Mouse (Mus musculus): ENCODE data around the gene Tomm40.

Gene Tomm40

GRCm38 (mm10) chr7:19704475-19704874, 10.8 kb downstream of the Tomm40 start:
- no peak for DNase-seq (ENCODE audit: low spot score)

- no peak for DNase-seq (ENCODE audit: low spot score)
Measured at GRCm38 (mm10) chr7:19702859-19703555, 12.2 kb downstream of the Tomm40 start.

- DNase-seq (ENCODE audit: low spot score): peak; percentile 81
Measured at GRCm38 (mm10) chr7:19701069-19701761, 14.0 kb downstream of the Tomm40 start.

GRCm38 (mm10) chr7:19700299-19701068, 14.8 kb downstream of the Tomm40 start:
- no peak for DNase-seq (ENCODE audit: low spot score)

GRCm38 (mm10) chr7:19699827-19700148, 15.4 kb downstream of the Tomm40 start:
- no peak for DNase-seq (ENCODE audit: low spot score)

GRCm38 (mm10) chr7:19698907-19699826, 16.1 kb downstream of the Tomm40 start, which contains the start of gene Apoe:
Apoe (minus strand) TSS chr7:19699188.
- DNase-seq (ENCODE audit: low spot score): peak; percentile 32

GRCm38 (mm10) chr7:19697949-19698906, 17.0 kb downstream of the Tomm40 start:
- DNase-seq (ENCODE audit: low spot score): no peak

GRCm38 (mm10) chr7:19696336-19696873, 18.8 kb downstream of the Tomm40 start:
- no peak for DNase-seq (ENCODE audit: low spot score)

- DNase-seq (ENCODE audit: low spot score): no peak
Measured at GRCm38 (mm10) chr7:19695881-19696280, 19.4 kb downstream of the Tomm40 start.

- DNase-seq (ENCODE audit: low spot score): no peak
Measured at GRCm38 (mm10) chr7:19695213-19695594, 20.0 kb downstream of the Tomm40 start.

GRCm38 (mm10) chr7:19694336-19695212, 20.7 kb downstream of the Tomm40 start:
- DNase-seq (ENCODE audit: low spot score): no peak

GRCm38 (mm10) chr7:19693421-19693820, 21.8 kb downstream of the Tomm40 start:
- DNase-seq (ENCODE audit: low spot score): peak; percentile 65

- peak; percentile 81 for DNase-seq (ENCODE audit: low spot score)
Measured at GRCm38 (mm10) chr7:19691873-19692865, 23.1 kb downstream of the Tomm40 start, which contains the start of gene Apoc1. Apoc1 (minus strand) TSS chr7:19692660.

- DNase-seq (ENCODE audit: low spot score): no peak
Measured at GRCm38 (mm10) chr7:19691434-19691833, 23.8 kb downstream of the Tomm40 start.

- DNase-seq (ENCODE audit: low spot score): no peak
Measured at GRCm38 (mm10) chr7:19690845-19691244, 24.4 kb downstream of the Tomm40 start.

- DNase-seq (ENCODE audit: low spot score): no peak
Measured at GRCm38 (mm10) chr7:19688611-19689010, 26.6 kb downstream of the Tomm40 start.

- DNase-seq (ENCODE audit: low spot score): no peak
Measured at GRCm38 (mm10) chr7:19688101-19688500, 27.1 kb downstream of the Tomm40 start.
